Mouse (Mus musculus): Measurements from ENCODE around the gene Krtdap. TPM values are rescaled to one million over a fixed set of nuclear protein-coding genes. Genes with fewer than 3 reads are reported as not detected.
"Not testable (repeated sequence)": the region's sequence is repeated elsewhere in the genome, so short reads cannot be mapped to it uniquely, and the experiment has no call there.

Gene Krtdap
- total RNA-seq (2022), result not detected

DNA sequence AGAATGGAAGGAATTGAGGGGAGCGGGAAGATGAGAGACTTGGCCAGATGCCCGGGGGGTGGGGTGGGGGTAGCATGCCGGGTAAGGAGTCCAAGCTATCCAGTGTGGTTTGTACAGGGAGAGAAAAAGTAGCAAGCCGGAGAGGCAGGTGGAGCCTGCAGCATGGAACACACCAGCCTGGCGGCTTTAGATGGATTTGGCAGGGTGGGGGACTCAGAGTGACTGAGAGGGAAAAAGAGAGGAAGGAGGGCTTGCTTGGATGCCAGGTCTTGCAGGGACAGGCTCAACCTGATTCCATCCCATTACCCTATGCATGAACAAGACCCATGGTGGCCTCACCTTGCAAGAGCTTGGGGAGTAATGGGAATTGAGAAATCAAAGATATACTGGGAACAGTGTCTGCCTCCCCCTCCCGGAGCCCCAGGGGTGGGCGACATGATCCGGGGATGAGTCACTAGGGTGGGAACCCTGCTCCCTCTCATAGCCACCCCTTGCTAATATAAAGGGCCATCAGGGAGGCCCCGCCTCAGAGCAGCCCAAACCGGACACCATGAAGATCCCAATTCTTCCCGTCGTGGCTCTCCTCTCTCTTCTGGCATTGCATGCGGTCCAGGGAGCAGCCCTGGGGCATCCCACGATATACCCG lies at the start of gene Krtdap:
Gene Krtdap, plus strand, starts transcription at position 520 of the 646 bp plus-strand sequence.
- DNase-seq, result no peak

DNA sequence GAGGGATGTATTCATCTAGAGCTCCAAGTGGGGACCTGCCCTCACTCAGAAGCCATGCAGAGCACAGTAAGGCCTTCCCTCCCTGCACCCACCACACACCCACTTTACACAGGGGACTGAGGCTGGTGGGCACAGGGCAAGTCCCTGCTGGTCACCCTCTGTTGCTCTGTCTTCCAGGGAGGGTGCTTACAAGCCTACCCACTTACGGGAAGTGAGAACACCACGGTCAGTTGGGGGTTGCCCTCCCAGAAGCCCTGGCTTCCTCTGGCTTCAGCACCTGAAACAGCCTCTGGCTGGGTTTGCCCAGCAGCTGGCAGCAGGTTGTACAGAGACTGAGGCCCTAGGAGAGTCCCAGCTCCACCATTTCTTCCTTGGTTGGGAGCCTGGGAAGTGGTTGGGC lies 45.1 kb upstream of the Krtdap start:
- DNase-seq, result not testable (repeated sequence)

DNA sequence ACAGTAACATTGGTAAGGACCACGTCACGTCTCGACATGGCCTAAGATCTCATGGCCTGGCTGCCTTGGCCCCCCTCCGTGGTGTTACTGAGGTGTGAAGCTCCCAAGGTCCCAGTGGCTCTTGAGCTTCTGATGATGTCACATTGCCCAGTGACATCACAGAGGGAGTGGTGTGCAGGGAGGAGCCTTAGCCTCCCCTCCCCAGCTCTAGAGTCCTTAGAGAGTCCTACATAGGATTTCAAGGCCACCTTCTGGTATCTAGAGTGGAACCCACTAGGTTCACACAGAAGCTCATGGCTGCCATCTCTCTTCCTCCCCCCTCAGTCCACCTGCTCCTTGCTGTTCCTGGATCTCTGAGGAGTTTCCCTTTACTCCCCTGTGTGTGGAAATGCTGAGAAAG lies 44.1 kb upstream of the Krtdap start, which contains the start of gene Gapdhs:
Gene Gapdhs, minus strand, starts transcription at position 65 of the 400 bp plus-strand sequence.
- DNase-seq, result not testable (repeated sequence)

DNA sequence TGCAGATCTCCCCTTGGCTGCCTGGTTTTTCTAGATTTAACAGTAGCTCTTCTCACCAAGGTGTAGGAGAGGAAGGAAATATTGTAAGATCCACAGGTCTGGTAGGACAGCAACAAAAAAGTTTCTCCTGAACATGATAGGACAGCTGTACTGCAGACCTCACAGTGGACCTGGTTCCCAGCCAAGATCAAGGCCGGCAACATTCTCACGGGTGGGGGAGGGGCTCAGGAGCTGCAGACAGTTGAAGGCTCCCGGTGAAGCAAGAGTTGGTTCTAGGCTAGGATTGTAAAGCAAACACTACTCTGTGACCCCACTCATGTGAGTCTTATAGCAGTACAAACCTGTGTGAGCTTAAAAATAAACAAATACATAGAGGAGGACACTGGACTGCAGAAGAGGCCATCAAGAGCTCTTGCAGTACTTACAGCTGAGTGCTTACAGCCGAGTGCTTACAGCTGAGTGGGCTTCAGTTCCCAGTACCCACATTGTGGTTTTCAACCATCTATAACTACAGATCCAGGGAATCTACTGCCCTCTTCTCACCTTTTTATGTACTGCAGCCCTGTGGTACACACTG lies 43.6 kb upstream of the Krtdap start:
- DNase-seq, result no peak

DNA sequence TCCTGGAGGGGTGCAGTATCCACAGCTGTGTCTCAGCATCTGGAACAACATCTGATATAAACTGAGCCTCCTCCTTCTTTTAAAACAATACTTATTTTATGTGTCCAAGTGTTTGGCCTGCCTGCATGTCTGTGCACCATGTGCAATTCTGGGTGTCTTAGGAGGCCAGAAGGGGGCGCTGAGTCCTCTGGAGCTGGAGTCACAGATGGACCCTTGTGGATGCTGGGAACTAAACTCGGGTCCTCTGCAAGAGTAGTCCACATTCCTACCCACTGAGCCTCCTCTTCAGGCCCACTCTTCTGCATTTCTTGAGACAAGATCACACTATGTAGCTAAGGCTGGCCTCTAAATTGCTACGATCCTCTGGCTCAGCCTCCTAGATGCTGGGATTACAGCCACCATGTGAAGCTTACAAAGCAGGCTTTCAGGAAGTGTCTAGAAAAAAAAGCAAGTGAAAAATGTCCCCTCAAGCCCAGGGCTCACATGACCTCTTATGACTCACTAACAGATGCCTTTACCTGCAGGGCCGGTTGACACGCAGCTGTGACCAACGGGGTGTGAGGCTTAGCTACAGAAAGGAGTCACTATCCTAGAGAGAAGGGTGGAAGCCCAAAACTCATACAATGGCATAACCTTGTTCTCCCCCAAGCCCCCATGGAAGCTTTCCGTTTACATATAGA lies 40.0 kb upstream of the Krtdap start:
- no peak for DNase-seq

DNA sequence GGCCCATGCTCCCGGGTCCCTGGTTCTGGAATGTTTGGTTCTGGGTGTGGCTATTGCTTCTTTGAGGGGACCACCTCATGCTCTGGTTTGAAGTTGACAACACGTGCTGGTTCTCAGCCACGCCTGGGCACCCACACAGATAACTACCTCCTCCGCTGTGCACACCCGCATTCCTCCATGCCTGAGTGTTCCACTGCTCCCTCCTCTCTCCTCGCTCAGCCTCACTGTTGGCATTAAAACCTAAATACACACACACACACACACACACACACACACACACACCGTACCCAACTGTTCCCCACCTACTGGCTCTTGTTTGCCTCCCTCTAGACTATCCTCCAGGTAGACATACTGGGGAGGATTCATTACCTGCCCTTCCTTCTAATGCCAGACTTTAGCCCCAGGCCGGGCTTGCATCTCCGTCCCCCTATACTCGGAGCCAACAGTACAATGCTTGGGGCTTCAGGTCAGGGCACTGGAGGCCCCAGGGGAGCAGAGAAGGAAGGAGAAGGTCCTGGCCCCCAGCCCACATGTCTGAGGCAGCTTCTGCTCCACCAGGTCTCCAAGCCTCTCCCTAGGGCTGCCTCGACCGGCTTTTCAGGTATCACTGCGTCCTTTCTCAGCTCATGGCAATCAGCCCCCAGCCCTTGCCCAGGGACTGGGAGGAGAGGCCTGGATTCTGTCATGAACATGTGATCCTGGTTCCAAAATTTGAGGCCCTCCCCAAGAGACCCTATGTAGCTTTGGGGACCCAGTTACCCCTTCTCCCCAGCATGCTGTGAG lies 37.7 kb upstream of the Krtdap start:
- DNase-seq, result no peak

DNA sequence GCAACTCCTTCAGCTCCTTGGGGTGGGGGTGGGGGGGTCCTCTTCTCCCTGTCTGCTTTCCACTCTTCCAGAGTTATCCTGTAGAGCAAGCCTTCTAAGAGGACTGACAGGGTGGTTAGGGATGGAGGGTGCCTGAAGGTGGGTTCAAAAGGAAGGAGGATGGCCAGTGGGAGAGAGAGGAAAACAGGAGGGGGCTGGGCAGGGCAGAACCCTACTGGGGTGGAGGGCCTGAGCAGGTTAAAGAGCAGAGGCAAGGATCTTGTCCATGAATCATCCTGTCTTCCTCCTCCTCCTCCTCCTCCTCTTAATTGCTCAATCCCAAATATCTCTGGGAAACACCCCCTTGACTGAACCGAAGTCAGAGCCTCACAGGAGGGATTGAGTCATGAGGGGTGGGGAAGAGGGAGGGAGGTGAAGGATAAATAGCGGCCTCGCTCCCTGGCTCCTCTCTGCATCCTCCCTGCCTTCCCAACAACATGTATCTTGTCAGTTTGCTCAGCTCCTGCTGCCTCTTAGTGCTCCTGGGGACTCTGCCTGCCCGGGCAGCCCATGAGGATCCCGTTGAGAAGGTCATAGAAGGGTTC lies 36.5 kb upstream of the Krtdap start, which contains the start of gene Sbsn:
Gene Sbsn, plus strand, starts transcription at position 386 of the 584 bp plus-strand sequence.
- DNase-seq, result peak; percentile 72

DNA sequence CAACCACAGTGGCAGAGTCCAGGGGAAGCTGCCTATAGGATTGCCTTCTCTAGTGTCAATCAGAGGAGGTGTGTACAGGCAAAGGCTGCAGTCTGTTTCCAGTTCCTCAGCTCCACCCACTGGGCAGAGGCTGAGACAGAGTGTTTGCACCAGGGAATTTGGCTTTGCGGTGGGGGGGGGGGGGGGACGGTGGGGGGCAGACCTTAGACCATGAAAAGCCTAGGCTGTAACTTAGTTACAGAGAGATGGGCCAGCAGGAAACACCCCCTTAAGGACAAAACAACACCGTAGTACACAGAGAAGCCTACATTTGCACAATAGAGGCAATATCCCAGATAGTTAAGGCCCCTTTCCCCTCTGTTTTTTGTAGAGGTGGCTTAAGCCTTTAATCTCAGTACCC lies 30.7 kb upstream of the Krtdap start:
- no peak for DNase-seq

DNA sequence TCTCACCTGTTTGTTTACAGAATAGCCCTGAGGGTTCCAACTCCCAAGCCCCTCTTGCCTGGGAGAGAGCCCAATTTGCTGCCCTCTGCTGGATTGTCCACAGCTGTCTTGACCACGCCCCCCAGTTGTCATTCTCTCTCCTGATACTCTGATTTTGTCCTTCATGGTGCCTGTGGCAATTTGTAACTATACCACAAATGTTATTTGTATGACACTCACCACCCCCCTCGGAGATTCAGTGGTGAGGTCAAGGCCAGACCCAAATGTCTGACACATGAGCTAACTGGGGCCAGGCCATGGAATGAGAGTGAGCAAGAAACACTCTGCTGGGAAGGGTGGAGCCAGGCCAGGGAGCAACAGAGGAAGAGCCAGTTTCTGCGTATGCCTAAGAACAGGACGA lies 28.8 kb upstream of the Krtdap start:
- DNase-seq, result peak; percentile 75

DNA sequence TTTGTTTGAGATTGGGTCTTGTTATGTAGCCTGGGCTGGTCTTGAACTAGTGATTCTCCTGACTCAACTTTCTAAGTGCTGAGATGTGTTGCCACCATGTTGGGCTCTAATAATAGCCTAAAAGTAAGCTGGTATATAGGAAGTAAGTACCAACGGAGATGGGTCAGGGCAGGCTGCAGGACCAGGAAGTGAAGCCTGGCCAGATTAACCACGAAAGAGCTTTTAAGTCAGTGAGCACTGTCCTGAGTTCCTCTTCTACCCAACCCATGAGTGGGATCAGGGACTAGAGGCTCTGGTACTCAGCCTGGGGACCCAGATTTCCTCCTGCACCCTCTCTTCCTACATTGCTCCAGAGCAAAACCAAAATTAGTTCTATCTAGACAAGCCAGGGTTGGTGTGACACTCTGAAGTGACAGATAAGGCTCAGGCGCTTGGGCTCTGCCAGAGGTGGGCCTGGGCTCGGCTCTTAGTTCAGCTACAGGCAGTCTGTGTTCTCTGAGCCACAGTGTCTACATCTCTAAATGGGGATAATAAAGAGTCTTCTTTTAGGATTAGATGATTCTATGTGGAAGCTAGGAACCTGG lies 25.8 kb upstream of the Krtdap start:
- no peak for DNase-seq

DNA sequence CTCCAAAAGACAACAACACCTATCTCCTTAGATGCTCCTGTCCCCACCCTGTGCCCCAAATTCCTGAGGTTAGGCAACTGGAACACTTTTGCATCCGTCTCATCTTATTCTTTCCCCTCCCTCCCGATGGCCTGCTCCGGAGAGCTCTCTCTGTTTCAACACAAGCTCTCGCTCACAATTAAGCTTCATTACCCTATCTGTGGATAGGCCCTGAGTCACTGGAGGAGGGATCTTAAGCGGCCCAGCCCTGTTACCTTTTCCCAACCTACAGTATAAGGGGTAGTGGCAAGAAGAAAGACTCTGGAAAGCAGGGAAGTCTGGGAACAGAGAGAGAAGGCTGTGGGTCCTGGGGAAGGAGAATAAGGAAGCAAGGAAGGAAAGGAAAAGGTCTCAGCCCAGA lies 24.2 kb upstream of the Krtdap start, which contains the start of gene Dmkn:
Gene Dmkn, plus strand, starts transcription at position 301 of the 400 bp plus-strand sequence.
- no peak for DNase-seq

DNA sequence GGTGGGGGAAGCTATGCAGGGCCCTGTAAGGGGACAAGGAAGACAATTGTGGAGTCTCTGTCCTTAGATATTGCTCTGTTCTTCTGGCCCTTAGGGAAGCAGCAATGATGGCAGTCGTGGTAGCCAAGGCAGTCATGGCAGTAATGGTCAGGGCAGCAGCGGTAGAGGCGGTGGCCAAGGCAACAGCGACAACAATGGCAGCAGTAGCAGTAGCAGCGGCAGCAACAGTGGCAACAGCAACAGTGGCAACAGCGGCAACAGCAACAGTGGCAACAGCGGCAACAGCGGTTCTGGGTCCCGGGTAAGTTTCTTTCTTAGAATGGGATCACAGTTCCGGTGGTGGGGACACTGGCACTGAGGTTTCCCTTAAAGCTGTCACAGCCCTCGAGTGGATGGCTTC lies 22.5 kb upstream of the Krtdap start:
- DNase-seq, result no peak

DNA sequence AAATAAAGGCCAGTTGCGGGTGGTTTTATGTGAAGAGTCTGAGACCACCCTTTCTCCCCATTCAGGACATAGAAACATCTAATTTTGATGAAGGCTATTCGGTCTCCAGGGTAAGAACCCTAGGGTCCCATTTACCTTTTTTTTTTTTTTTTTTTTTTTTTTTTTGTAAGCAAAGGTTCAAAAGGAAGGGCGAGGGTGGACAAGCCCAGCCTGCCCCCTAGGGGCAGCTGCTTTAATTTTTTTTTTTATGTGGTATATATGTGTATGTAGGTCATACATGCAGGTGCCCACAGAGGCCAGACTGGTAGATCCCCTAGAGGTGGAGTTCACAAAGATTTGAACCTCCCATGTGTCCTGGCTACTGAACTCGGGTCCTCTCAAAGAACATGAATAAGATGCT lies 21.3 kb upstream of the Krtdap start:
- no peak for DNase-seq

DNA sequence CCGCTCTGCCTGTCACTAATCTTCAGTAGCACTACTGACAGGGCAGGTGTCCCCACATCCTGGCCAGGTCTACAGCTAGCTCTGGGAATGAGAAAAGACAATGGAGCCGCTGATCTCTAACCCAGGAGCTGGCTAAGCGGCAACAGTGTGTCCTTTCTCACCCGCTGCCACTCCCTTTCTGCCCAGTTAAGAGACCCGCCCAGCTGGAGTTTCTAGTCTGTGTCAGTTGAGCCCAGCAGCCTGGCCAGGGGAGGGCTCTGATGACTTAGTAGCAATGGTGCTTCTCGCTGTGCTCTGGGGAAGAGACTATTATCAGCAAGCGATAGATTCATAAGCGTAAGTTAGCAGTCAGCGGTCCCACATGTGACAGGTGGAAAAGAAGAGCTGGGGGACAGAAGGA lies 18.5 kb upstream of the Krtdap start:
- DNase-seq, result no peak

DNA sequence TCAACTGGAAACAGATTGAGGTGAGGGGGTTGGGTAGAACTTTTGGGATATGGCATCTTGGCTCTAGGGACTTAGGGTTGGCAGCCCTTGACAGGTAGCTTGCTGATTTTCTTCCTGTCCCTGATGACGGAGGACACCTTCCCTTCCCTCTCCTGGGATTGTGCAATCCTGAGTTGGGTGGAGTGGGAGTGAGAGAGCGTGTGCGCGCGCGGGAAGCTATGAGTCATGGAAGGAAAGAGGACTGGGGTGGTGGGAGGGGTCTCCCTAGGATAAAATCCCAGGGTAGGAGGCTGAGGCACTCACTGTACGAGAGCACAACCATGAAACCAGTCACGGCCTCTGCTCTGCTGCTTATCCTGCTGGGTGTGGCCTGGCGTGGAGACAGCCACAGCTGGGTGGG lies 11.6 kb upstream of the Krtdap start:
- DNase-seq, result no peak

DNA sequence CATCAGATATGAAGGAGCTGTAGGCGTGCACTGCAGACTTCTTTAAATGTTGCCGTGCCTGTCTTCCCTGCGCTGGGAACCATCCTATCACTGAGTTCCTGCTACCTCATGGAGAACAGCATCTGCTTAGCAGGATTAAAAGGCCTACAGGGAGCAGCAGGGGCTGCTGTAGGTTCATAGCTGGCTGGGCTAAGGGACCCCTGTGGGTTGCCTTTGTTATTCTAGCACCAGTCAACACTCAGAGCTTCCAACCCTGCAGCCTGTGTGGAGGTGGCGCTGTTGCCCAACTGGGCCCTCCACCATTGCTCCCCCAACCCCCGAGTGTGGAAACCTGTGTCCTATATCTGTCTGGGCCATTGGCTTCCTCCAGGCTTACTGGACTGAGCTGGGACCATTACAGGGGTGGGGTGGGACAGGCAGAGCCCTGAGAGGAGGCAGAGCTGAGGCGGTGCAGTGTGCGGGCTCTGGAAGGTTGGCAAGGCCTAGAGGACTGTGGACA lies 10.6 kb upstream of the Krtdap start:
- no peak for DNase-seq

DNA sequence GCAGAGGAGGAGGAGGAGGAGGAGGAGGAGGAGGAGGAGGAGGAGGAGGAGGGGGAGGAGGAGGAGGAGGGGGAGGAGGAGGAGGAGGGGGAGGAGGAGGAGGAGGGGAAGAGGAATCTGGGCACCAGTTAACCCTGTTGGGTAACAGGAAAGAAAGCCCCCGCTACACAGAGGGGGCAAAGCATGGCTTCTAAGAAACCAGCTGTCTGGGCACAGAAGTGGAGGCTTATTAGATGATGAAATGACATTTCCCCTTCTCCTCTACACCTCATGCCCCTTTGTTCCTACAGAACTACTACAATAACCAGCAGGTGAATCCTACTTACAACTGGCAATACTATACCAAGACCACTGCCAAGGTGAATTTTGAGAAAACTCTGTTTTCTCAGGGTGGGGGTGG lies 9.8 kb upstream of the Krtdap start:
- no peak for DNase-seq

DNA sequence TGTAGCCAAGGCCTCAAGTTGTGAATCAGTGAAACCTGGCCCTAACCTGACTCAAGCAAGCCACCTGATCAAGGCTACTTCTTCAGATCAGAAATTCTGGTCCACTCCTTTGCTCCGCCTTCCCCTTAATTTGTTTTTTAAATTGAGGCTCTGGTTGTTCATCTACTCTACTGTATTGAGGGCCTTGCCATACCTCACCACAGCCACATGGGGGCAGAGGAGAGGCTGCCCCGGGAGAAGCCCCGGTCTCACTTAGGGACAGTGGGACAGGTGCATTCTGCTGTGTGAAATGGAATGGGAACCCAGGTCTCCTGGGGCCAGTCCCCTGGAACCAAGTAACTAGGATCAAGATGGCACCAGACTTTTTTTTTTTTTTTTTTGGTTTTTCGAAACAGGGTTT lies 5.9 kb upstream of the Krtdap start:
- DNase-seq, result no peak

DNA sequence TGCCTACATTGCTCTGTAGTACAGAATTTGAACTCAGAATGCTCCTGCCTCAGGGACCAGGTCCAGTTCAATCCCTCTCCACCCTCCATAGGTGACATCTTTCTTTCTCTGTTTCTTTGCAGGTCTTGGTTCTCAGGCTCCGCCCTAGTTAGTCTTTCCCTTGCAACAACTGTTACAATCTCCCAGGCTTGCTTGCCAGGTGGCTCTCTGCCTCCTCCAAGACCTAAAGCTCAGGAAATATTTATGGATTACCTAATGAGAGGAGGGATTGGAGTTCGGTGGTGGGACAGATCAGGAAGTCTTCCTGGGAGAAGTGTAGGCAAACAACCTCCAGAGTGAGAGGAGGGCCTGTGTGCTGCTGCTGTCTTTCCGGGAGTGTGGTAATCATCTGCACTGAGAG lies 5.0 kb upstream of the Krtdap start:
- no peak for DNase-seq

DNA sequence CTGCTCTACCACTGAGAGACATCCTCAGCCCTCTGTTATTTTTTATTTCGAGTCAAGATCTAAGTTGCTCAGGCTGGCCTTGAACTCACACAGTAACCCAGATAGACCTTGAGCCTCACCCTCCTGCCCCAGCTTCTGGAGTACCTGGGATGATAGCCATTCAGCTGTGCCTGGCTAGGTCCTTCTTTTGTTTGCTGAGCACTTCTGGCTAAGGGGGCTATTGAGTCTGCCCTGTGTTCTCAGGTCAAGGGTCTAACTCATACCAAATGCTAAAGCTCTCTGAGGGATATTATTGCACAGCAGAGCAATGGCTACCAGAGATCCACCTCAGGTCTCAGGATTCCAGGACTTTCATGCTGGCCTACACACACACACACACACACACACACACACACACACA lies 2.5 kb upstream of the Krtdap start:
- DNase-seq, result no peak

DNA sequence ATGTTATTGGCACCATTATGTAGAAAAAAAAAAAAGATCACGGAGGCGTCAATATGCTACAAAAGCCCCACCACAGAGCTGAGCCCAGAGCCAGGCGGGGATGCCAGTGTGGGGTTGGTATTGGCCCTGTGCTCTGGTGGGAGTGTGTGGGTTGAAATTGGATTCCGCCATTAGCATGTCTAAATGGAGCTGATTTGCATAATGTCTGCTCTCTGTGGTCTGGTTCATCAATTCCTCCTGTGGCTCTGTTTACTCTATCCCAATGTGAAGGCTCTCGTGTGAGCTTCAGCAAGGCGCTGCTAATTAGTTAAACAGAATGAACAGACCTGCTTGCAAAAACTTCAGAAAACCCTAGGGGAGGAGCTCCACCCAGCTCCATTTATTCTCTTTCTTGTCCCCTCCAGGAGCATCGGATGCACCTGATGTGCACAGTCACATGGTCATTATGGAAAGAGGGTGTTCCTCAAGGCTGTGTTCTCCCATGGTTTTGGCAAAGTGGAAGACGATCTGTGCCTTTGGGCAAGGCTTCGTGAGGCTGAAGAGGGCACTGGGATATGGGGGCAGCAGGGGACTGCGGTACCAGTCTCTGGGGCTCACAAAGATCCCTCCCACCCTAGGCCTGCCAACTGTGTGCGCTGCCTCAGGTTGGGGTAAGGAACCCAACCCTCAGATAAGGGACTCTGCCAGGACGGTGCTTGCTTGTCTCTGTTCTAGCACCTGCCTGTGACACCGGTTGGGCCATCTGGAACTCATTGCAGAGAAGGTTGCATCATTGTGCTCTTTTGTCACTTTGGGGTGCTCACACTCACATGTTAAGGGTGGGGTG lies 1.8 kb upstream of the Krtdap start:
- DNase-seq, result no peak
